Mouse (Mus musculus) frontal cortex, postnatal 14 days (tissue): ENCODE measurements at regions not wholly inside any gene's neighbourhood (a gene's known extent, or its start where the extent isn't known, plus 50 kb on each side); places are given as distances from the start of the nearest gene placed in this dataset.

Source experiments
- DNase-seq, 2 experiments: peaks; one replicate each; pipeline ENCODE4 v3.0.0; 2022; ENCODE audit warnings: low spot score in 2 of 2

DNA sequence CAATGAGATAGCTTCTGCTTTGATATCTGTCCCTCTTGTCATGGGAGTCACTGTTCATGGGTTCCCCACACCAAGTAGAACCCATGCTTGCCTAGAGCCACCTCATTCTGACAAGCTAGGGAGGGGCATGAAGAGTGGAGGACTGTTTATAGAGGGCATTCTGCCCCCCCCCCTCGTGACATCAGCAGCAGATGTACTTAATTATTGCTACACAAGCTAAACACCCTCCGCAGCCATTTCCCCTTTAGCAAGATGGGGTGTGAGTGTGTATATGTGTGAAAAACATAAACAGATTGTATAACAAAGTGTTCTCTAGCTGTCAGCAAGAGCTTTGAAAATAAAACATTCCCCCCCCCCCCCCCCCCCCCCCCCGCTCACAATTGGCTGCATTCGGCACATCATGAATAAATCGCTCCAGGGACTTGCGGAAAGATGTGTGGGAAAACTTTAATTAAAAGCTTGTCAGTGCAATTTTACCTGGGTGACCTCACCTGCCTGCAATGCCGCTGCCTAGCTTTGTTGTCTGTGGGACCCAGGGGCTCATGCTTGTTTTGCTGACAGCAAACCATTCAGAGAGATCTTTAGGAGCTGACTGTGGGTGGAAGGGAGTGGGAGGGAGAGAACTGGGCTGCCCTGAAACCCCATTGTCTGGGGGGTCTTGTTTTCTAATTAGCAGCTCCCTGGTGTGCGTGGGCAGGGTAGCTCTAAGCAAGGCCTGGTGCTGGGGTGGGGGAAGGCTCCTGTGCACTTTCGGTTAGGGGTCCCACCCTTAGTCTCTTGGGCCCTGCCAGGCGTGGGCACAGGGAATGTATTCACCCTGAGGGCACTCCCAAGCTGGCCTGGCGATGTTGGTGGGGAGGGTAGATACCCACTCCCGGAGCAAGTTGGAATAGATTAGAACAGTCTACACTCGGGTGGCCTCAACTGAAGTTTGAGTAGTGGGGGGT, 63.4 kb downstream of the Irx2 start:
- DNase-seq = no peak

DNA sequence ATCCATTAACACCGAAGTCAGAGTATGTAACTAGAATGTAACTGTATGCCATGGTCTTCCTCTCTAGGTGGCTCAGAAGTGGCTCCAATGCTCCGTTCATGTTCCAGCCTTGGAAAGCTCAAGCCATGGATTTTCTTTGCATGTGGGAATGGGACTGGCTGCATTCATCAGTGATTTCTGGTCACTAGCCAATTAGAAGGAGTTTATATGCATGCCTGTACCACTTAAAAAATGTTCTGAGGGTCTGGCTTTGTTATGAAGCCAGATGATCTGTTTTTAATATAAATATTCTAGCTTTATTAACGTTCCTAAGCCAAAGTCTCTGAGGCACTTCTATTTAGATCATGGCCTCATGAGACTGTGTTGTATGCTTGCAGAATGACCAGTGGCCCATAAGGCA, 78.8 kb downstream of the Irx2 start:
- DNase-seq = no peak

DNA sequence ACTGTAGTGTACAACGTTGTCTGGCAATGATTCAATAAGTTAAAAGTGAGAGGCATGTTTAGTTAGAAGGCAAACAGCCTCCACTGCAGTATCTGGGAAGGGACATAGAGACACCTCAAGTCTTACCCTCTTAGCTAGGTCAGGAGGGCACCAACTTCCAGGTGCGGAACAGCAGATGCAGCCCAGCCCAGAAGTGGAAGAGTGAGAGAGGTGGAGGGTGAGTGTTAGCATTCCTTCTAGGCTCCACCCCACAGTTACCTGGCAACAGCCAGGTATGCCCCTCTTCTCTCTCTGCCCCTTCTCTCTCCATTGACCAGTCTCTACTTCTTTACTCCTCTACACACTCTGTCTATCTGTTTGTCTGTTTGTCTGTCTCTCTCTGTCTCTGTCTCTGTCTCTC, 80.1 kb downstream of the Irx2 start:
- DNase-seq = no peak

DNA sequence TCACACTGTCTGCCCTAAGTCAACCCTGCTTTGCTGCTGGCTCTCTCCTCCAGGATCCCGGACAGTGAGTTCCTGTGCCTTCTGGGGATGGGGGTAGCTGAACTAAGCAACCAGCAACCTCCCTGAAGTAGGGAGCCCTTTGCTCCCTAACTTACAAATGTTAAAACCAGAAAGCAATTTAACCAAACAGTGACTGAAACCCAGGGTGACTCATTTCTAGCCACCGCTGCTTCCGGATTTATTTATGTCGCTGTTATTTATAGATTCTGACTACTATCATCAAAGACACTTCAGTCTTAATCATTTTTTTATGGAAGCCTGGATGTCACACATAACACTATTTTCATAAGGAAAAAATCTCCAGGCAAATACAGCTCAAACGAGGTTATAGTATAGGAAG, 81.4 kb downstream of the Irx2 start:
- DNase-seq = no peak

DNA sequence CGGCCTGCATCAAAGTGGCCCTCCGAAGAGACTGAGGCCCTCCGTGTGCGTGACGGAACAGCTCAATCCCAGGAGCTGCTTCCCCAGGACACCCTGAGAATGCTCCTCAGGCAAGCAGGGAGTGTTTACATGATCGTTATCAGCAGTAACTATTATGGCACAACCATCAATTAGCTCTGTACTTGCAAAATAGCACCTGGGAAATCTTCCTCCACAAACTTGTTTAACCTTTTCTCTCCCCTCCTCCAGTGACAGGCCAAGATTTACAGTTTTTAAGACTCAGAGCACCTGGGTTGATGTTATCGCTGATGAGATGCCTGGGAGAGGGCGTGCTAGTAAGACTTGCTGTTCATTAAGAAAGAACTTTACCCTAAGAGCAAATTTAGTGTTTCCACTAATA, 82.5 kb downstream of the Irx2 start:
- DNase-seq = no peak

DNA sequence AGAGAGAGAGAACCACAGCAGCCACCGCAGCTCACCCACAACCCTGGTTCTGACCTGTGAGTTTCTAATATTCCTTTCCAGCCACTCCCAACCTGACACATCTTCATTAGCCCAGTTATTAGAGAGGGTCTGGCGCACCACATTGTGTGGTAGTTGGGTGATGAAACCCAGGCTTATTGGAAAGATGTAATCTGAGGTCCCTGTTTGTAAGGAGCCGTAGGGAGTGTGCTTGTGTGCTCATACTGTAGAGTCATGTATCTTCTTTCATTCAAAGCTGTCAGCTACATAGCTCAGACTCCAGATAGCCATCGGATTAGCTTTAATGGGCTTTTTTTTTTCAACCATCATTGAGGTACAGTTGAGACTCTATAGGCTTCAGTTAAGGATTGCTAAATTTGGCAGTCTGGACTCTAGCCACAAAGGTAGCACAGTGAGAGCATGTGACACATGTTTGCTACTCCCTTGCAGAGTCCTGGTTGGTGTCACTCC, 83.3 kb downstream of the Irx2 start:
- DNase-seq = no peak

DNA sequence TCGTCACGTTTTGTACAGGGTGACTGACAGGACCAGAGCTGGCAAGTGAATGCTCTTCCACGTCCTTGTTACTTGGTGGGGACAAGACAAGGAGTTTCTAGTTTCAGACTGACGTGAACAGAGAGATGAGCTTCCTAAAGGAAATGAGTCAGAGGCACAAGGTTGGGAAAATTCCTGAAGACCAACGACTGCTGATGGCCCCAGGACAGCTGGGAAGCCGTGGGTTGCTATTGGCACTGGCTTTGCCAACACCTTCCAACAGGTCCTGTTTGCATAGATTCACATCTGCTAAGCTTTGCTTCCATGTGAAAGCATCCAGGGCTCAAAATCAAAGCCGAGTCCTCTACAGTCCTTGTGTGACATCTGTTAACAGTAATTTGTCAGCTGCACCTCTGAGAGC, 86.2 kb downstream of the Irx2 start:
- no peak for DNase-seq

DNA sequence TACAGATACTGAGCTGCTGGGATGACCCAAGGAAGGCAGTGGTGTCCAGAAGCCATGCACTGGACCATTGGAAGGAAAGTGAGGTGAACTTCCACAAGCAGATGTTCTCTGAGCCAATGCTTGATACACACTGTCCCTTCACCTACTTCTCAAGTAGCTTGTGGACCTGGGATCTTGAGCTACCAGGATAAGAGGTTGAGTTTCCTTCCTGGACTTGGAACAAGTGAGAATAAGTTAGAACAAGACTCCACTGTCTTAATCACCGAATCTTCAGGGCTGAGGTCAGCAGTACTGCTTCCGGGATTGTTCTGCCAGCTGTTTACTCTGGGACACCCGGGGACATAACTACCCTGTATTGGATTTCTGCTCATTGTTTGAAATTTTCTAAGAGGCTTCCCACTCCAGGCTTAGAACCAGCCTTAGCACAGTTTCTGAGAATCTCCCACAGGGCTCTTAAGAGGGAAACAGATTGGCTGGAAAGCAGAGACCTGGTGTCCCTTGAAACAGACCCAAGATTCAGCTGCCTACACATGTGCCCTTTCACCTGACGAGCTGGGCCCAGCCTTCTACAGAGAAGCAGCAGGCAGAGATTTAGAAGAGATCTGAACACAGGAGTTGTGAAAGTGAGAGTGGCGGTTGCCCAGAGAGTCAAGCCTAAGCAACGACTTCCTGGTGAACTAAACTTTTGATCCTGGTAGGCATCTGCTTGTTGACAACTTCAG, 87.5 kb downstream of the Irx2 start:
- no peak for DNase-seq

DNA sequence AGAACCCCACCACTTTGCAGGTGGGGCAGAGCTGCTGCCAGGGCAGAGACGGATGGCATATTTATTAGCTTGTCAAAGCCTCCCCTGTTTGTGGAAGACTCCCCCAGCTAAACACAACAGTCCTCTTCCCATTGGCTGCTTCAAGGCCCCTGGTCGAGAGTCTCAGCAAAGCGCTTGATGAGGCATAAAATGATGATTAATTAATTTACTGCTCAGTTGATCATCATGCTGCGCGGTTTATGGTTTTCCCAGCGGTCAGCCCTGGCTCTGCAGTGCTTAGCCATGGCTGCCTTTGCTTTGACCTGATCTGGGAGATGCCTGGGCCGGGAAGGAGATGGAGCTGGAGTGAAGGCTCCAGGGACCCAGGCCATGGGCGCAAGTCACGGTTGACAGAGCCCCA, 98.5 kb downstream of the Irx2 start:
- DNase-seq = no peak

DNA sequence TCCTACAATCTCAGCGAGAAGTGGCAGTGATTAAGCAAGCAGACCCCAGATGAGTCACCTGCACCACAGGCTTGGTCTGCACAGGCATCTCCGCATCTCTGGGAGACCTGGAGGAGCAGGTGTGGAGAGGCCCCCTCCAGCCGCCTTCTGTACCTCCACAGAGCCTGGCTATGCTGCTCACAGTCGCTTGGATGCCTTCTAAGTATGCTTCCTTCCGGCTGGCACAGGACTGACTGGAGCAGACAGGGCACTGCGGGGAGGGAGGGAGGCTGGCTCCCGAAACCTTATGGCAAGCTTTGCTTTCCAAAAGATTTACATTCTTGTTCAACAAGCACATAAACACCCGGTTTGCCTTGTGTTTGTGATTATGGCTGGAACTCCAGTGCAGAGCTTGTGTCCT, 107.3 kb downstream of the Irx2 start:
- no peak for DNase-seq

DNA sequence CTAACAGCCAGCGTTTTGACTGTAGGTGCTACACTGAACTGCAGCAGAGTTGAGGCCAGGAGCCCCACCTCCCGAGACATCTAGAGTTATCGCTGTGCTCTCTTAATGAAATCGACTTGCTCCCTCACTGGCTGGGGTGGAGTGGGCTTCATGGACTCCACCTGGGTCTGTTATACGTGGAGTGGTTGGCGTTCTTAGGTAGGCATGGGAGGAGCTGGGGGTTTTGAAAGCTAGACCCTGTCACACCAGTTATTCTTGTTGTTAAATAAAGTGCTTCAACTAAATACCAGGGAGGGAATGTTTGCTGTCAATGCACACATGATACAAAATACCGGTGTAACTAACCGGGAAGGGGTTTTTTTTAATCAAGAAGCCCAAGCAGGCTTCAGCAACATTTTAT, 108.4 kb downstream of the Irx2 start:
- no peak for DNase-seq

DNA sequence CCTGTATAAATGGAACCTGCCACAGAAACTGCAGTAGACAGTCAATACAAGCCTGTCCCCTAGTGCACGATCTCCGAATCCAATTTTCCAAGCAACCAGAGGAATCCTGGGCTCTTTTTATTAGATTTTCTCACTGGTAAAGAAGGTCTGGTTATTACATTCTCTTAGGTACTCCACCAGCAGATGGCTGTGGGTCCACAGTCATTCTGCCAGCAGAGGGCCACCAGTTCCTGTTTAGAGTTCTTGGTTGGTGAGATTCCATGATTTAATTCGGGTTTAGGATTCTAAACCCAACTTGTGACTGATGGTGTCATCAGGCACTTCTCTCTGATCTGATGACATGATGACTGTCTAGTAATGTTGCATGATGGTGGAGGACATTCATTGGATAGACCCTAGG, 118.6 kb downstream of the Irx2 start:
- DNase-seq = no peak

DNA sequence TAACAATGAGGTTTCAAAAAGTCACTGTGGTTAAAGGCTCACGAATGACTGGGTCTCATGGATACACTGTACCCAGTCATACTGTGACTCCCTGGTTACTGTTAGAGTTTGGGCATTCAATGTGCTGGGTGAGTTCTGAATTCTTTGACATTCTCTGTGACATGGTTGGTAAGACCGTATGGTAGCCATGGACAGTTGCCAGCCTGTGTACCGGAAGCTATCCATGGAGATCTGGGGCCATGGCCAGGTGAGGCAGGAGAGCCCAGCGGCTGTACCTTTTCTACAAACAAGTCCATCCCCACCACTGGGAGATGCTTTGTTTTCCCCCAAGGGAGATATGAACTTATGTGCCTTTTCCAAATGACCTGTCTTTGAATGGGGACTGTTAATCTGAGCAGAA, 126.4 kb downstream of the Irx2 start:
- DNase-seq = no peak

DNA sequence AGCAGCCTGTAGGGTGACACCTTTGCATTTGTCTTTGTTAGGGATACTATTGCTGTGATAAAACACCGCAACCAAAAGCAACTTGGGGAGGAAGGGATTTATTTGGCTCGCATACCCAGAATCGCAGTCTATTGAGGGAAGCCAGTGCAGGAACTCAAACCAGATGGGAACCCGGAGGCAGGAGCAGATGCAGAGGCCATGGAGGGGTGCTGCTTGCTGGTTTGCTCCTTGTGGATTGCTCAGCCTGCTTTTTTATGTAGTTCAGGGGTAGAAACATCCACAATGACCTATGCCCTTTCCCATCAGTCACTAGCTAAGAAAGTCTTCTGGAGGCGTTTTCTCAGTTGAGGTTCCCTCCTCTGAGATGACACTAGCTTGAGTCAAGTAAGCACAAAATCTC, 133.9 kb downstream of the Irx2 start:
- DNase-seq = no peak

DNA sequence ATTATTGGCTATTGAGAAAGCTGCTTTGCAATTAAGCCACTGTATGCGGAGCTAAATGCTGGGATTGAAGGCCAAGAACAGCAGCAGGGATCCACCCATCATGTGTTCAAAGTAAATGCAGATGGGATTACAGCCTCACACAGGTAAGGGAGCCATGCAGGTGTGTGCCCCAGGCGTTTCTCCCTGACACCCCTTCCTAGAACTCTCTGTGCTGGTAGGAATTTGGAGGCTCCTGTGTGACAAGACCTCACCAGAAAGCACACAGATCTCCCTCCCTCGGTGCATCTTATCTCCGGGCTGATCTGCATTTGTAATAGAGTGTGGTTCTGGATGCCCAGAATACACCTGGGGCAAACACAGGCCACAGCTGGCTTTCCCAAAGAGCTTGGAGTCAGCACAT, 134.7 kb downstream of the Irx2 start:
- DNase-seq = no peak

DNA sequence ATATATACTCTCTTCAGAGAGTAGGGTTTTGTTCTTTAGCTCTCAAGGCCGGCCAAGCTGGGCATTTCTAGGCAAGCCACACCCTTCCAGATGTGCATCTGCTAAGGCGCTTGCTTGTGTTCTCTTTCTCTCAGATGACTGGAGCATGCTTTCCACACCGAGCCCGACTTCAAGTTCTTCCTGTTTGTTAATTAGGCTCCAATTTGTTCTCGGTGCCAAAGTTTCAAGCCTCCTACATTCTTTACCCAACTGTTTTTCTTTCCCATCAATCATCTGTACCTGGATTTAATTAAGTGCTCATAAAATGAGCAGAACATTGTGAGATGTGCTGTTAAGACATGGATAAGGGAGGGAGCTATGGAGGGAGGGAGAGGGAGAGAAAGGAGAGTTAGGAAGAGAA, 138.7 kb downstream of the Irx2 start:
- DNase-seq = no peak

DNA sequence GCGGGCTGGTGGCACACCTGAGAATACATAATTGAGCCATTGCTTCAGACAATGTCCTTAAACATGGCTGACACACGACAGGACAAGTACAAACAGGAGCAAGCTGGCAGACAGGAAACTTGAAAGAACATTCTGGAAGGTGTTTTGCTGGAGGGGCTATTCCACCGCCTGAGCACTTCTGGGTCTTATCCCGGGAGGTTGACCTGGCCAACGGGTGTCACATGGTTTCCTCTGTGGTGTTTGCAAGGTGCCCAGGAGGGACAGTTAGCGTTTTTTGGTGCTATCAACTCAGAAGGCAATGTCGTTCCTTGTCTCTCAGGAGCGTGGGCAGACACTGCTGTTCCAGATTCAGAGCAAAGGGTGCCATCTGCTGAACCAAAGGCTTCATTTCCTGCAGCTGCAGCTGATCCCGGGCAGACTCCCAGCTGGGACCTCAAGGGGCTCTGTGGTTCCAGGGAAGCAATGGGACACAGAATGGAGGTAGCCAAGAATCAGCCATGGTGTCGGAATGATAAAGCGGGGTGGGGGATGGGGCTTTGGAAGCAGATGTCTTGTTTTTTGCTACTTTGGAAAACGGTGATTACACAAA, 140.5 kb downstream of the Irx2 start:
- DNase-seq = peak; percentile 24 to 36

DNA sequence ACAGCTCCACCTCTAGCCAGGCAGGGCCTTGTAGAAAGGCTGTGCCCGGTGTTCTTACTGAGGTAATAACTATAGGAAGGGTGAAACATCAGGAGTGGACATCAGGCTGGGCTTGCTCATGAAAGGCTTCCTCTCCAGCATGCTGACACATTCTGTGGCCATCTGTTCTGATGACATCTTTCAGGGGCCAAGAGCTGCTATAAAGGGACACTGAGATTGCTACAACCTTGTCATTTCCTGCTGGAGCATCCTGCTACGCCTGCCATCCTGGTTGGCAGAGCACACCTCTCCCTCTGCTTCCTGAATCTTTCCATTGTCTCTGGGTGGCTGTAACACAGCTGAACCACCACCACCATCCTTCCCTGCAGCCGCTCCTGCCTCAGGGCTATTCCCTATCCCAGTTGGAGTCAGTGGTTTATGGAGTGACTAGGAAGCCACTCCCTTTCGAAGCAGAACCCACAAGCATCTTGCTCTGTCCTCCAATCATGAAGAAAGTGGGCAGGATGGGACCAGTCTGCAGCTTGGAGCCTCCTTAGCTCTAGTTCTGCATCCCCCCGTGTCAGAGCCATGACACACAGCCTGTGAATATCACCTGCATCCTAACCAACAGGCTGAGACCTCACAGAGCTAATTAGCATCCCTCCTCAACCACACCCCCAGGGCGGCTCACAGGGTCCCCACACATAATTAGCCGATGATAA, 154.6 kb downstream of the Irx2 start:
- no peak for DNase-seq

DNA sequence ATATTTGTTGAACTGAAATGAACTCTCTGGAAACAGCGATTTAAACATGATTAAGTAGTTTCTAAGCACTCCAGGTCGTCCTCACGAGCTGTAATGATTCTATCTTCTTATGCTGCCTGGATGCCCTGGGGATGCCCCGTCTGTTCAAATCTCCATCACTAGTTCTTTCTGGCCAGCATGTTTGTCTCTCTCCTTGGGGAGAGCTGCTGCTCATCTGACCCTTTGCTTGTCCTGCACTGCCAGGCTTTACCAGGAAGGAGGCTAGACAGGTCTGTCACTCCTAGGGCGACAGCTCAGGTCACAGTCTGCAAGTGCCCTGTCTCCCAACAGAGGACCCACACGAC, 155.1 kb downstream of the Irx2 start:
- DNase-seq = no peak

DNA sequence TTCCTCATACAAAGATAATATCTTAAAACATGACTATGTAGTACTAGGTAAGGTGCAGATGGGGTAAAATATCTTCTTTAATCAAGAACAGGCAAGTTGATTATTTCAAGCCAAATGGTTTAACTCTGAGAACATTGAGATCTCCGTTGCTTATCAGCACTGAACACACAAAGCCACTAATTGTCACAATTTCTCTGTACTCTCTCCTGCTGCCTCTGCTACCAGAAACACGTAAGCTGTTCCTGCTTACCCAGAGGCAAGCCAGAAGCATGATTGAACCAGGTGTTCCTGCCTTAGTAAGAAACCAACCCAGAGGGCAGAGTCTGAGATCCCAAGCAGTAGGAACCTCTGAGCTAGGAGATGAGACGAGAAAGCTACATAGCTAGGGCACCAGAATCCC, 164.1 kb downstream of the Irx2 start:
- DNase-seq = no peak

DNA sequence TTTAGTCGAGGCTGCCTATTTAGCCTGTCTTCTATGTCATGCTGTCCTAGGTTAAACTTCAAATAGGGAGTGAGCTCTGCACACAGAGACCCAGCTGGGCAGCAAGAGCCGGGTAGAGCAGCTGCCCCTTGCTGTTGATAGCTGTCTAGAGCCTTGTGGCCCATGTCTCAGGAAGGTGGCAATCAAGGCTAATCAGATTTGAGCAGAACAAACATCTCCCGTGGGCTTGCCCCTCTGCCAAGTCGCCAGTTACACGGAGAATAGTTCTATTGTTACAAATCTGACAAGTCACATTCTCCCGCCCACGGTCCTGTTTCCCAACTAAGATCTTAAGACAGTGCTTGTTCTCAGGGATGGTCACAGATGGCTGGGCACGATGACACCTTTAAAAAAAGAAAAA, 171.4 kb downstream of the Irx2 start:
- no peak for DNase-seq

DNA sequence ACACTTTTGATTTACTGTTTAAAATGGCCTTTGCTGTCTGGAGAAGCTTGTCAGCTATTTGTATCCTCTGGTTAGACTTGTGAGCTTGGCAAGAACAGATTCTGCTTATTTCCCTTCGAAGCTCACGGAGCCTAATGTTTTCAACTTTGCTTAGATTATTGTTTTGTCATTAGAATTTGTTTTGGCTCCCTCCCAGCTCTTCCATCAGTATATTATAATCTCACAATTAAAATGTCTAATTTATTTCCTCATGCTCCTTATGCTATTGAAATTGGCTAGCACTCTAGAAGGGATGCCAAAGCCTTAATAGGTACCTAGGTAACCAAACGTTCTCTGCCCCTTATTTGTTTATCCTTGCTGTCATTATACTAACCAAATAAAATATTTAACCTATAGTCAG, 171.9 kb downstream of the Irx2 start:
- DNase-seq = no peak
